Mouse (Mus musculus): Measurements from ENCODE around the gene Gm36245.
"Not testable (repeated sequence)": the region's sequence is repeated elsewhere in the genome, so short reads cannot be mapped to it uniquely, and the experiment has no call there.

The Gm36245 gene

GRCm38 (mm10) chr15:77598958-77599357, at the start of gene Gm36245:
TSS of gene Gm36245 (plus strand) at chr15:77599258.
- no peak for DNase-seq

- no peak for DNase-seq
Observed at GRCm38 (mm10) chr15:77561792-77562191, 37.3 kb upstream of the Gm36245 start, which contains the start of gene 1700025B11Rik. TSS of gene 1700025B11Rik (minus strand) at chr15:77561892.

- DNase-seq, result no peak
Observed at GRCm38 (mm10) chr15:77563219-77563618, 35.8 kb upstream of the Gm36245 start.

GRCm38 (mm10) chr15:77578801-77579200, 20.3 kb upstream of the Gm36245 start:
- DNase-seq, result no peak

- no peak for DNase-seq
Observed at GRCm38 (mm10) chr15:77579311-77579710, 19.7 kb upstream of the Gm36245 start.

- DNase-seq, result no peak
Observed at GRCm38 (mm10) chr15:77581681-77582080, 17.4 kb upstream of the Gm36245 start.

GRCm38 (mm10) chr15:77587026-77587425, 12.0 kb upstream of the Gm36245 start:
- no peak for DNase-seq

GRCm38 (mm10) chr15:77588981-77589380, 10.1 kb upstream of the Gm36245 start:
- no peak for DNase-seq

- no peak for DNase-seq
Observed at GRCm38 (mm10) chr15:77590881-77591280, 8.2 kb upstream of the Gm36245 start.

- no peak for DNase-seq
Observed at GRCm38 (mm10) chr15:77593557-77593956, 5.5 kb upstream of the Gm36245 start.

GRCm38 (mm10) chr15:77595961-77596360, 3.1 kb upstream of the Gm36245 start, which contains the start of gene Apol10b:
TSS of gene Apol10b (minus strand) at chr15:77596125.
- DNase-seq, result no peak

GRCm38 (mm10) chr15:77598429-77598828, 629 bp upstream of the Gm36245 start:
- no peak for DNase-seq

GRCm38 (mm10) chr15:77606069-77606468, 7.0 kb downstream of the Gm36245 start:
- DNase-seq, result no peak

- no peak for DNase-seq
Observed at GRCm38 (mm10) chr15:77624710-77625109, 25.7 kb downstream of the Gm36245 start.

GRCm38 (mm10) chr15:77626471-77626870, 27.4 kb downstream of the Gm36245 start:
- not testable (repeated sequence) for DNase-seq

- not testable (repeated sequence) for DNase-seq
Observed at GRCm38 (mm10) chr15:77628647-77629046, 29.6 kb downstream of the Gm36245 start.

GRCm38 (mm10) chr15:77629822-77630221, 30.8 kb downstream of the Gm36245 start:
- DNase-seq, result not testable (repeated sequence)

GRCm38 (mm10) chr15:77643176-77643575, 44.1 kb downstream of the Gm36245 start, which contains the start of gene Apol11b:
TSS of gene Apol11b (minus strand) at chr15:77643286.
- not testable (repeated sequence) for DNase-seq

GRCm38 (mm10) chr15:77651143-77651542, 52.1 kb downstream of the Gm36245 start:
- DNase-seq, result not testable (repeated sequence)

Measured in cerebellum, adult 8-10 months (tissue).